Mouse (Mus musculus) forebrain, embryonic 12.5 days (tissue): ENCODE data around the gene Fkbp2. TPM values are rescaled to one million over a fixed set of nuclear protein-coding genes. Genes with fewer than 3 reads are reported as not detected.

Experiments
- ATAC-seq: fragments of 200-750 bp; cut with Nextera tagmentation; 2 replicates; pipeline ENCODE4 v1.8.0; 2017; ENCODE audit warnings: moderate TSS enrichment; ENCODE audit not compliant: low FRiP score
- H3K27ac ChIP-seq: fragments of 300-500 bp; sonication (generic); 2 replicates; pipeline ENCODE4 v1.5.1; 2016; ENCODE audit warnings: mild to moderate bottlenecking
- H3K27me3 ChIP-seq: fragments of 300-500 bp; sonication (generic); 2 replicates; pipeline ENCODE4 v1.6.1; 2016; ENCODE audit warnings: mild to moderate bottlenecking
- H3K36me3 ChIP-seq: fragments of 300-500 bp; sonication (generic); replicated peaks from 2 replicates; pipeline ENCODE4 v1.6.1; 2016; ENCODE audit warnings: mild to moderate bottlenecking
- H3K4me1 ChIP-seq: fragments of 300-500 bp; sonication (generic); 2 replicates; pipeline ENCODE4 v1.6.1; 2016
- H3K4me2 ChIP-seq: fragments of 300-500 bp; sonication (generic); 2 replicates; pipeline ENCODE4 v1.6.1; 2016; ENCODE audit warnings: mild to moderate bottlenecking, moderate library complexity
- H3K4me3 ChIP-seq: fragments of 300-500 bp; sonication (generic); replicated peaks from 2 replicates; pipeline ENCODE4 v1.5.1; 2016; ENCODE audit warnings: mild to moderate bottlenecking
- H3K9ac ChIP-seq: fragments of 300-500 bp; sonication (generic); 2 replicates; pipeline ENCODE4 v1.6.1; 2016; ENCODE audit warnings: mild to moderate bottlenecking
- H3K9me3 ChIP-seq: fragments of 300-500 bp; sonication (generic); 2 replicates; pipeline ENCODE4 v1.6.1; 2016
- WGBS: fragments of 180-500 bp; shearing (Covaris S2); methylation state at CpG from one replicate; pipeline ENCODE4 v1.1.7; 2016; 5-methylcytosine and 5-hydroxymethylcytosine counted together
- polyA plus RNA-seq: library from polyadenylated mRNA; unstranded; fragments of >200 nt; fragmentation: Nextera tagmentation; extraction: Ambion mirVana; gene quantifications from 2 replicates; pipeline ENCODE4 v1.2.1, GENCODE M21; 2016

The Fkbp2 gene
- polyA plus RNA-seq, 1 experiment from 2014 or later, result 79.8 TPM

DNA sequence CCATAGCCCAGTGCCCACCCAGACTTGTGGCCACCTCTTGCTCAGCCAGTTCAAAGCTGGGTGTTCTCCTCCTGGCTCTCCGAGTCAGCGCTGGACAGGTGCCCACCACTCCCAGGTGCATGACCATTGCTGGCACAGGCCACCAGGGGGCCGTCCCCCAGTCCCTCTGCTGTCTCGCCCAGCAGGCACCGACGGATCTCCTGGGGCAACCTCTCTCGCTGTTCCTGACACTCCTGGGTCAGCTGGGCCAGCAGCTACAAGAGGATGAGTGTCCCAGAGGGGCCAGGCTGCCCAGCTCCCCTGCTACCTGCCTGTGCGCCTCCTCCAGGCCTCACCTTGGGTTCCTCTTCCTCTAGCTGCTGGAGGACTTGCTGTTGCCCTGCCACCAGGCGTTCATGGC lies 26.3 kb downstream of the Fkbp2 start:
- 54% methylated on average over 9 of the region's 9 CpGs for WGBS
- H3K27ac ChIP-seq, result no peak overlapping the region
- H3K36me3 ChIP-seq, result peaks cover 26% of the 10 kb centered on the region
- H3K4me2 ChIP-seq, result no peak overlapping the region
- no peak overlapping the region for H3K4me3 ChIP-seq
- no peak overlapping the region for H3K9ac ChIP-seq
- peaks cover 18% of the 10 kb centered on the region for H3K4me1 ChIP-seq
- no peaks in the 10 kb centered on the region for H3K27me3 ChIP-seq
- no peaks in the 10 kb centered on the region for H3K9me3 ChIP-seq
- ATAC-seq, result no peak

DNA sequence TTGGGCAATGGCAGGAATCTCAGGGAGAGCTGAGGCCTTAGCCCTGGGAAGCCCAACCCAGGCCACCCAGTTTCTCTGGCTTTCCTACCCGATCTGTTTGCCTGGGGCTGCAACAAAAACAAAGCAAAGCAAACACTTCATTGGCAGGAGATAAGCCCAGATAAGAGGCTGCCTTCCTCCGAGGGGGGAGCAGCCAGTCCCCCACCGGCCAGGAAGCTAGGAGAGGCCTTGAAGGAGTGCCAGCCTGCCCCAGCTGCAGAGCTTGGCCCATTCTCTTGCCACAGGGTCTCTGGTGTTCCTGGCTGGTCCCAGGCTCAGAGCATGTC lies 27.6 kb downstream of the Fkbp2 start:
- H3K4me2 ChIP-seq, result peak overlapping the region; percentile 98
- peak overlapping the region; percentile 60 for H3K4me3 ChIP-seq
- no peak for ATAC-seq
- peaks cover 18% of the 10 kb centered on the region for H3K4me1 ChIP-seq
- H3K36me3 ChIP-seq, result peaks cover 19% of the 10 kb centered on the region
- H3K9me3 ChIP-seq, result no peaks in the 10 kb centered on the region
- H3K9ac ChIP-seq, result peak overlapping the region; percentile 77
- H3K27me3 ChIP-seq, result no peaks in the 10 kb centered on the region
- H3K27ac ChIP-seq, result peak overlapping the region; percentile 10; the same call in 1 of the 2 replicates
- 40% methylated on average over 3 of the region's 3 CpGs for WGBS

DNA sequence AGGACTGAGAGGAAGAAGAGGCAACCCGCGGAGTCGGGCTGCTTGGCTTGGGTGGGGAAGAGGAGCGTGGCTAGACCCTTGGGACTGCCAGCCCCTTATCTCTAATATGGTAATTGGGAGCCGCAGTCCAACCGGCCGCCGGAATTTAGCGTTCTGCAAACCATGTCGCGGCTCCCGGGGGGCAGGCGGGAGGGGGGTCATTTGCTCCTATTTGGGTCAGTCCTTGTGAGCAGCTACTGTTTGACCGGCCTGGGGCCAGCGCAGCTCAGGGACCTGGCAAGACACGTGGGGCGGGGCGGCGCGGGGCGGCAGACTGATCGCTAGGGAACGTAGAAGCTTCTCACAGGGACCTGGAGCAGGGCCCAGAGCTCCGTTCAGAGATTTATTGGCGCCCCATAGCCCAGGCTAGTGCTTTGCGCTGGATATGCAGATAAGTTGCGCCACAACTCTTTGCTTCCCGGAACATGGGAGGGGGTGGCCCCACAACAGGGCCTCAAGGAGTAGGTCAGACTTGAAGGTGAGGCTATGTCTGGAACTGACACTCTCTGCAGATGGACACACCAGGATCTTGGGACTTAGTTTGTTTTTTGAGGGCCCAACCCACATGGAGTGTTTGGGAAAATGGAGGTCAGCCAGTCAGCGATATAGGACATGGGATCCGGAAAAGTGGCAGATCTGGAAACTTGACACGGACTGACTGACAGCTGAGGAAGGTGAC lies 28.1 kb downstream of the Fkbp2 start:
- peak; percentile 47 for ATAC-seq
- 2% methylated on average over 31 of the region's 31 CpGs for WGBS
- H3K4me2 ChIP-seq, result peak overlapping the region; percentile 98

DNA sequence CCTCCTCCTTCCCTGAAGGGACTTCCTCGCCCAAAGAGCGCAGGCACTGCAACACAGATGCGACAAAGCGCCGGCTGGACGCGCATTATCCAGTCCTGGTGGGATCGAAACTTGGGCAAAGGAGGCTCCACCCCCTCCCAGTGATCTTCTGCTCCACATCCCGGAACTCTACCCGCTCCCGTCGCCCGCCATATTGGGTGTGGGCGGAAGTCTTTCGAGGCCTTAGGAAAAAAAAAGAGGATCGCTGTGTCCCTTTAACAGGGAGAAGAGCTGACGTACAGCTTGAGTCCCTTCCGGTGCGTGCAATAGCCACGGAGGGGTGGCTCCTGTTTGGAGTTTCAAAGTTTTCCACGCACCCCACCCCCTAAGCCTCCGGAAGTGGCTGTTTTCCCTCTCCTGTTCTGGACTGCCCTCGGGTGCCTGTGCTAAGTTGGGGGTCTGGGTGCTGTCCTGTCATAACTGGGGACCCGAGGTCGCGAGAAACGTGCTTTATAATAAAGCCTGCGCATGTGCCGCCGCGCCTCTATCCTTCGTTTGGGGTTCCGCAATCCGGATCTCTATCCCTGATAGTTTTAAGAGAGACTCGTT lies 28.8 kb downstream of the Fkbp2 start:
- WGBS, result under 1% methylated on average over 35 of the region's 35 CpGs
- peak; percentile 82 for ATAC-seq
- peak overlapping the region; percentile 60 for H3K4me3 ChIP-seq
- peaks cover 22% of the 10 kb centered on the region for H3K36me3 ChIP-seq
- no peaks in the 10 kb centered on the region for H3K9me3 ChIP-seq
- peak overlapping the region; percentile 77 for H3K9ac ChIP-seq
- H3K27me3 ChIP-seq, result no peaks in the 10 kb centered on the region
- peaks cover 18% of the 10 kb centered on the region for H3K4me1 ChIP-seq
- peak overlapping the region; percentile 98 for H3K4me2 ChIP-seq
- H3K27ac ChIP-seq, result peak overlapping the region; percentile 98

More for the DNA sequence above, 28.1 kb downstream of the Fkbp2 start:
- no peaks in the 10 kb centered on the region for H3K9me3 ChIP-seq
- peak overlapping the region; percentile 98 for H3K27ac ChIP-seq
- no peaks in the 10 kb centered on the region for H3K27me3 ChIP-seq
- H3K4me1 ChIP-seq, result peaks cover 18% of the 10 kb centered on the region
- H3K4me3 ChIP-seq, result peak overlapping the region; percentile 60
- H3K9ac ChIP-seq, result peak overlapping the region; percentile 77
- peaks cover 20% of the 10 kb centered on the region for H3K36me3 ChIP-seq

DNA sequence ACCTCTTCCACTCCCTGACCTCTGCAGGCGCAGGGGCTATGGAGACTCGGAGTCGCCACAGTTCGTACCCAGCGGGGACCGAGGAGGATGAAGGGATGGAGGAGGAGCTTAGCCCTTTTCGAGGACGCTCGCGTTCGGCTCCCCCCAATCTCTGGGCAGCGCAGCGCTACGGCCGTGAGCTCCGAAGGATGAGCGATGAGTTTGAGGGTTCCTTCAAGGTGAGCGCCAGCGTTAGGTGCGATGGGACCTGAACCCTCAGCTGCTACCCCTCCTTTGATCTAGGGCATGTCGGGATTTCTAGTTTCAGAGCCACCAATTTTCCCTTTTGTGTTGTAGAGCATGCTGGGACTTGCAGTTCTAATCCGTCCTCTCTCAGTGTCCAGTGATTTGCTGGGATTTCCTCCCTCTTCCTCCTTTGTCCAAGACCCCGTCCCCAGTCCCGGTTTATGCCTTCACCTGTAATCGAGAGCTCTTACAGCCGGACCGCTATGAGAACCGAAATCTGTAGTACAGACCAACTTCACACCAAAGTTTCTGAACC lies 29.6 kb downstream of the Fkbp2 start:
- ATAC-seq, result peak; percentile 68
- Histone ChIP-seq H3K4me3 (peak overlapping the region; percentile 60), H3K9ac (peak overlapping the region; percentile 77), H3K4me2 (peak overlapping the region; percentile 98), H3K9me3 (no peaks in the 10 kb centered on the region), H3K4me1 (peaks cover 18% of the 10 kb centered on the region), H3K27ac (peak overlapping the region; percentile 98), H3K36me3 (peaks cover 21% of the 10 kb centered on the region), H3K27me3 (no peaks in the 10 kb centered on the region)
- WGBS, result 0% methylated on average over 28 of the region's 28 CpGs

DNA sequence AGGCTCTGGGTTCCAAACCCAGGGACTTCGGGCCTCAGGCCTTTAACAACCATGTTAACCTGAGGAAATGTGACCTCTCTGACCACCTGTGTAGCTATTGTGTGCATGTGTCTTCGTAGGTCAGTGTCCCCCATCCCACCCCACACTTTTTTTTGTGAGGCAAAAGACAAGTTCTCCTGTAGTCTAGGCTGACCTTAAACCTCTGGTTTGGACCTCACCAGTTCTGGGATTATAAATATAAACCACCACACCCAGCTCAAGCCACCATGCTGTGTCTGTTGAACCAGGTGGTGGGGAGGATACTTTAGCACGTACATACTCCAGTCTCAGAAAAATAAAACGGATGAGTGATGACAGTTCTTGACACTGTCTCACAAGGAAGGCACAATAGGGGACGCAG lies 30.4 kb downstream of the Fkbp2 start:
- Histone ChIP-seq H3K9me3 (no peaks in the 10 kb centered on the region), H3K4me3 (peak overlapping the region; percentile 60), H3K27ac (peak overlapping the region; percentile 98; the same call in 1 of the 2 replicates), H3K4me2 (peak overlapping the region; percentile 98), H3K9ac (peak overlapping the region; percentile 77), H3K36me3 (peaks cover 19% of the 10 kb centered on the region), H3K4me1 (peaks cover 18% of the 10 kb centered on the region), H3K27me3 (no peaks in the 10 kb centered on the region)
- ATAC-seq, result no peak
- 56% methylated on average over 5 of the region's 5 CpGs for whole genome bisulfite sequencing

DNA sequence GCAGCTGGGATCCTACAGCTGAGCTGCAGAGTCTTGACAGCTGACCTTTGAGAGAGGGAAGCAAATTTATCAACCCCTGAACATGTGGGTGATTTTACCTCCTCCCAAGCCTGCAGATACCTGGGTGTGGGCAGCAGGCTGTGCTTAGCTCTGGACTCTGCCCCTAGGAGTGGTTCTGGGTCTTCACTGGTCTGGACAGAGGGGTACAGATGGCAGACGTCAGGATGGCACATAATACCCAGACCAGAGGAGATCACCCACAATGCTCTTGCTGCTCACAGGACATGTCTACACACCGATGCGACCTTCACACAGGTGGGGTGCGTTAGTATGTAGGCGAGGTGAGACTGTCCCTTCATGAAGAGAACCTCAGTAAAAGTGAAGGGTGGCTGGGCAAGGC lies 30.8 kb downstream of the Fkbp2 start:
- no peak overlapping the region for H3K9ac ChIP-seq
- H3K4me2 ChIP-seq, result 0 out of 2 replicates have a peak overlapping the region, but pooled peaks have one; percentile 98
- H3K27ac ChIP-seq, result no peak overlapping the region
- peaks cover 18% of the 10 kb centered on the region for H3K4me1 ChIP-seq
- ATAC-seq, result no peak
- no peaks in the 10 kb centered on the region for H3K9me3 ChIP-seq
- 88% methylated on average over 5 of the region's 5 CpGs for WGBS
- H3K4me3 ChIP-seq, result 0 out of 2 replicates have a peak overlapping the region, but pooled peaks have one; percentile 60
- H3K27me3 ChIP-seq, result no peaks in the 10 kb centered on the region
- 0 out of 2 replicates have a peak, but pooled peaks cover 16% of the 10 kb centered on the region for H3K36me3 ChIP-seq

DNA sequence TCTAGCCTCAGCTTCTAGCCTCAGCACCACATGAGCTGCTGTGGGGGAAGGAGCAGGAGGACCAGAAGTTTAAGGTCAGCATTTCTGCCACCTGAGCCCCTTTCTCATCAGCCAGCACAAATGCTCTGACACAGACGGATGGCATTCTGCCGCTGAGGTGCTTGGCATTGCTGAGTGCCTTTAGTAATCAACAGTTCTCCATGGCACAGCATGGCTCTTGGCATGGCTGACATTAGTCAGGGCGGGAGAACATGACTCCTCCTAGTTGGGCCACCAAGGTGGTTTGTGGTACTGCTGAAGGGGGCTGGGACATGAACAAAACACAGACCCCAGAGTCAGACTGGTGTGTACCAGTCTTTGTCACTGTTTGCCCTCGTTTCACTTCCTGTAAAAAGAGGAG lies 32.1 kb downstream of the Fkbp2 start:
- Histone ChIP-seq H3K9ac (no peak overlapping the region), H3K4me3 (no peak overlapping the region), H3K4me1 (peaks cover 18% of the 10 kb centered on the region), H3K4me2 (no peak overlapping the region), H3K36me3 (0 out of 2 replicates have a peak, but pooled peaks cover 11% of the 10 kb centered on the region), H3K27ac (no peak overlapping the region), H3K9me3 (no peaks in the 10 kb centered on the region), H3K27me3 (no peaks in the 10 kb centered on the region)
- no peak for ATAC-seq
- 82% methylated on average over 4 of the region's 4 CpGs for WGBS

DNA sequence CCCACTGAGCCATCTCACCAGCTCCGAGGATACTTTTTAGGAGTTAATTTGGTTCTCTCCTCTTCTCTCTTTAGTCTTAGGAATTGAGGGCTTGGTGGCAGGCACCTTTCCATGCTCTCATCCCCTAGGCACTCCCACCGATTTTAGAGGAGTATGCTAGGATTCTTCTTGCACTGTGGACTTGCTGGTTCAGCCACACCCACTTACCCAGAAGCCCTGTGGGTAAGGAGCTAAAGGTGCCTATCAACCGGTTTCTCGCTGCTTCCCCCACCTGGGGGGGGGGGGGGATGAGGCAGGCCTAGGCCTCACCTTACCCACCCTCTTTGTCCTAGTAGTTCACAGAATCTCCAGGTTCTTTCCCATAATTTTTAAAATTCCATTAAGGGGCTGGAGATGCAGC lies 32.6 kb downstream of the Fkbp2 start:
- Histone ChIP-seq H3K9me3 (no peaks in the 10 kb centered on the region), H3K4me3 (no peak overlapping the region), H3K9ac (no peak overlapping the region), H3K27ac (no peak overlapping the region), H3K27me3 (no peaks in the 10 kb centered on the region), H3K4me1 (peaks cover 19% of the 10 kb centered on the region), H3K4me2 (no peak overlapping the region), H3K36me3 (0 out of 2 replicates have a peak, but pooled peaks cover 11% of the 10 kb centered on the region)
- ATAC-seq, result no peak
- 69% methylated on average over 4 of the region's 4 CpGs for WGBS

DNA sequence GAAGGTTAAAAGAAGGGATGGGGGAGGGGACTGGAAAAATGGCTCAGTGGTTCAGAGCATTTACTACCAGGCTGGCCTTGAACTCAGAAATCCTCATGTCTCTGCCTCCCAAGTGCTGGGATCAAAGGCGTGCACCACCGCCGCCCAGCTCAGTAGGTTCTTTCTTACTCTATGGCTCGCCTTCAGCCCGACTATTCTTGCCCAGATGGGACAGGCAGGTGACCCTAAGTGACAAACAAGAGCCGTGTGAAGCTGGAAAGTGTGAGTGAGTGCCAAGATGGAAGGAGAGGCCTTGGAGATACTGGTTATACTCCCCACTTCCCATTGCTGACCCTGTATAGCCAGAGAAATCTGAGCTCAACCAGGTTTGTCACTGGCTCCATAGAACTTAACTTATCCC lies 36.6 kb downstream of the Fkbp2 start:
- Histone ChIP-seq H3K9ac (no peak overlapping the region), H3K4me1 (peaks cover 32% of the 10 kb centered on the region), H3K27me3 (no peaks in the 10 kb centered on the region), H3K4me3 (no peak overlapping the region), H3K36me3 (0 out of 2 replicates have a peak, but pooled peaks cover 11% of the 10 kb centered on the region), H3K9me3 (no peaks in the 10 kb centered on the region), H3K4me2 (no peak overlapping the region), H3K27ac (no peak overlapping the region)
- ATAC-seq, result no peak
- WGBS, result 95% methylated on average over 6 of the region's 6 CpGs

DNA sequence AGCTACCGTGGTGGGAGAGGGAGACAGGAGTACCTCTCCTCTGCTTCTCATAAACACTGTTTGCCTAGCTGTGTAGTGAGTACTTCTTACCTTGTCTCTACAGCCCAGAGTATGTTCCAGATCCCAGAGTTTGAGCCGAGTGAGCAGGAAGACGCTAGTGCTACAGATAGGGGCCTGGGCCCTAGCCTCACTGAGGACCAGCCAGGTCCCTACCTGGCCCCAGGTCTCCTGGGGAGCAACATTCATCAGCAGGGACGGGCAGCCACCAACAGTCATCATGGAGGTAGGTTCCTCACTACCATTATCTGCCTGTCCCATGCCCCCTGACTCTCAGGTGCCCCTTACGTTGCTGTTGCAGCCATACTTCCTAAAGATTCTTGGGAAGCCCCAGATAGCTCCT lies 37.5 kb downstream of the Fkbp2 start:
- H3K27me3 ChIP-seq, result no peaks in the 10 kb centered on the region
- 0 out of 2 replicates have a peak, but pooled peaks cover 11% of the 10 kb centered on the region for H3K36me3 ChIP-seq
- H3K27ac ChIP-seq, result peak overlapping the region; percentile 95
- ATAC-seq, result peak; percentile 1; the same call in 1 of the 2 replicates
- peak overlapping the region; percentile 99 for H3K4me2 ChIP-seq
- 24% methylated on average over 5 of the region's 5 CpGs for WGBS
- H3K9me3 ChIP-seq, result no peaks in the 10 kb centered on the region
- H3K4me1 ChIP-seq, result peaks cover 32% of the 10 kb centered on the region
- peak overlapping the region; percentile 83 for H3K4me3 ChIP-seq
- peak overlapping the region; percentile 91 for H3K9ac ChIP-seq

DNA sequence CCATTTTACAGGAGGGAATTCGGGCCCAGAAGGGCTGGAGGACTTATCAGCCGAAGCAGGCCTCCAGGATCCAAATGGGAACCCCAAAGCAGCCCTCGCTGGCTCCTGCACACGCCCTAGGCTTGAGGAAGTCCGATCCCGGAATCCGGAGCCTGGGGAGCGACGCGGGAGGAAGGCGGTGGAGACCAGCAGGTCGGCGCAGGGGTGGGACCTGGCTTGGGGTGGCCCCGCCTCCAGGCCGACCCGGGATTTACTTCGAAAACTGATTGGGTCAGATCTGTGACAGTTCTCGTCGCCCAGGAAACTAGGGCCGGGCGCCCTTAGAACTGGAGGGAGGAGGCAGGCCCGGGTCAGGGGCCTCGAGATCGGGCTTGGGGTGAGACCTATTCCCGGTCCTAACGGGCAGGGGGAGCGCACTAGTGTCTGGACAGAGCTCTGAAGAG lies 38.0 kb downstream of the Fkbp2 start, which contains the start of gene Gpr137:
Gpr137 (minus strand) TSS at position 232 of the 443 bp plus-strand sequence.
- H3K36me3 ChIP-seq, result 0 out of 2 replicates have a peak, but pooled peaks cover 11% of the 10 kb centered on the region
- peak within 1 kb of the TSS; percentile 99 for H3K4me2 ChIP-seq
- H3K4me3 ChIP-seq, result peak within 1 kb of the TSS; percentile 83
- H3K4me1 ChIP-seq, result peaks cover 32% of the 10 kb centered on the region
- ATAC-seq, result peak; percentile 85
- peak within 1 kb of the TSS; percentile 91 for H3K9ac ChIP-seq
- no peaks in the 10 kb centered on the region for H3K27me3 ChIP-seq
- WGBS, result under 1% methylated on average over 27 of the region's 27 CpGs
- peak within 1 kb of the TSS; percentile 95 for H3K27ac ChIP-seq
- H3K9me3 ChIP-seq, result no peaks in the 10 kb centered on the region
